Comparison of ENCODE assay signal across 12 mouse cellular contexts in genomic region chr15:80071951-80072437, GRCm38 (mm10). TPM values are rescaled to one million over a fixed set of nuclear protein-coding genes. Genes with fewer than 3 reads are reported as not detected.
DNase-seq lines count a peak whose midpoint lies in the region; ATAC-seq lines count a peak whose summit lies in the region.
"Had no signal": no experiment of that assay in that cellular context is flagged by ENCODE, and none has a peak within 500 bp of the region (broad histone marks: within the 10 kb centered on the region; RNA-seq: fewer than 3 reads in every experiment).

No protein-coding gene starts in this region.

- H3K4me3 ChIP-seq in macrophage (ENCODE audit: inconsistent target), result peak overlapping the region; percentile 10; the same call in 1 of the 2 replicates
- H3K4me3 ChIP-seq: erythroblast, embryonic 14.5 days had no signal

- WGBS in macrophage (ENCODE audit: missing documents), result 0% methylated on average over 8 of the region's 9 CpGs

- H3K27ac ChIP-seq in macrophage, result peak overlapping the region; percentile 98

- peak; percentile 60 for ATAC-seq in granulocyte monocyte progenitor cell, adult 5-6 weeks (replicated peaks; ENCODE audit: poor library complexity, severe bottlenecking)
- ATAC-seq: CD4-positive, CD25-positive, alpha-beta regulatory T cell, adult 4 months had no signal

- peak; percentile 69 for DNase-seq in gastrocnemius, postnatal 25 days
- no peak for DNase-seq in gastrocnemius, postnatal 36 days
- DNase-seq in lung, postnatal 36 days, result peak; percentile 30
- no peak for DNase-seq in lung, postnatal 10 days
- DNase-seq in urinary bladder, postnatal 14 days (ENCODE audit: low spot score), result no peak
- no peak for DNase-seq in left cerebral cortex, adult 8-10 months (ENCODE audit: low spot score in 2 of 2)
- DNase-seq: cerebellum, adult 8-10 months; thymus, postnatal 14 days had no signal

- peaks cover 1% of the 10 kb centered on the region; the same call in 1 of the 2 replicates for H3K36me3 ChIP-seq in macrophage (ENCODE audit: inconsistent target)

- intact Hi-C loops in gastrocnemius, postnatal 36 days (cut with DNase I), result no loop called here

- H3K79me2 ChIP-seq in macrophage (ENCODE audit: inconsistent target), result no peaks in the 10 kb centered on the region

RNA-seq across cellular contexts. Expression of gene Syngr1, which starts 19.1 kb away (rescaled TPM):
- 10 to 100 TPM; 34.6 to 37.7 TPM for total RNA-seq in gastrocnemius, postnatal 25 days (2021)
- 10 to 100 TPM; 36.2 to 42.2 TPM for total RNA-seq in gastrocnemius, postnatal 36 days (2021)
- 1.5 and 1.6 TPM in 2 replicates for total RNA-seq in granulocyte monocyte progenitor cell, adult 5-6 weeks (2014; fragmentation: Nextera tagmentation)
- 1.6 and 4.0 TPM in 2 replicates for total RNA-seq in granulocyte monocyte progenitor cell, adult 5-6 weeks (2017)
- total RNA-seq in macrophage (2018; cell fraction: chromatin; rRNA removed), result 100 to 1,000 TPM in 11 of 26 experiments, 10 to 100 TPM in 14, 1 to 10 TPM in 1; 8.5 to 192 (median 76.8) TPM
- 100 to 1,000 TPM; 185 to 377 (median 258) TPM for total RNA-seq in macrophage (2018; cell fraction: cytosol; rRNA removed)
- total RNA-seq in macrophage (2018; cell fraction: nucleus; rRNA removed), result 100 to 1,000 TPM in 19 of 26 experiments, 10 to 100 TPM in 7; 29.5 to 228 (median 114) TPM
- polyA plus RNA-seq in macrophage (2018), result 139 to 428 TPM (median 314 TPM) in 3 replicates
- total RNA-seq in left cerebral cortex, adult 8-10 months (2022), result 100 to 1,000 TPM; 430 to 460 (median 440) TPM

RNA-seq across cellular contexts. Expression of gene Rpl3, which starts 19.7 kb away (rescaled TPM):
- 10 to 100 TPM; 48.4 to 80.1 TPM for total RNA-seq in gastrocnemius, postnatal 25 days (2021)
- 10 to 100 TPM; 43.5 to 51.8 TPM for total RNA-seq in gastrocnemius, postnatal 36 days (2021)
- total RNA-seq in granulocyte monocyte progenitor cell, adult 5-6 weeks (2014; fragmentation: Nextera tagmentation), result 2,307 and 2,508 TPM in 2 replicates
- total RNA-seq in granulocyte monocyte progenitor cell, adult 5-6 weeks (2017), result 3,100 and 3,113 TPM in 2 replicates
- total RNA-seq in macrophage (2018; cell fraction: chromatin; rRNA removed), result 100 to 1,000 TPM in 24 of 26 experiments, 10 to 100 TPM in 2; 70.8 to 495 (median 240) TPM
- total RNA-seq in macrophage (2018; cell fraction: cytosol; rRNA removed), result 100 to 1,000 TPM; 413 to 862 (median 571) TPM
- total RNA-seq in macrophage (2018; cell fraction: nucleus; rRNA removed), result 100 to 1,000 TPM; 139 to 883 (median 221) TPM
- 633 to 940 TPM (median 770 TPM) in 3 replicates for polyA plus RNA-seq in macrophage (2018)
- total RNA-seq in left cerebral cortex, adult 8-10 months (2022), result 100 to 1,000 TPM; 506 to 560 (median 527) TPM

RNA-seq across cellular contexts. Expression of gene Pdgfb, which starts 57.2 kb away (rescaled TPM):
- total RNA-seq in gastrocnemius, postnatal 25 days (2021), result 10 to 100 TPM; 13.9 to 16.7 TPM
- total RNA-seq in gastrocnemius, postnatal 36 days (2021), result 10 to 100 TPM; 16.5 to 17.9 TPM
- 0.30 TPM in 1 of 2 replicates, not detected in the other for total RNA-seq in granulocyte monocyte progenitor cell, adult 5-6 weeks (2014; fragmentation: Nextera tagmentation)
- 0.13 and 0.26 TPM in 2 replicates for total RNA-seq in granulocyte monocyte progenitor cell, adult 5-6 weeks (2017)
- total RNA-seq in macrophage (2018; cell fraction: chromatin; rRNA removed), result 10 to 100 TPM in 12 of 26 experiments, 1 to 10 TPM in 14; 2.3 to 61.6 (median 9.1) TPM
- 10 to 100 TPM in 12 of 26 experiments, 1 to 10 TPM in 14; 2.9 to 35.1 (median 6.4) TPM for total RNA-seq in macrophage (2018; cell fraction: cytosol; rRNA removed)
- 10 to 100 TPM in 15 of 26 experiments, 1 to 10 TPM in 11; 5.4 to 78.2 (median 13.6) TPM for total RNA-seq in macrophage (2018; cell fraction: nucleus; rRNA removed)
- 10.0 to 24.1 TPM (median 11.9 TPM) in 3 replicates for polyA plus RNA-seq in macrophage (2018)
- total RNA-seq in left cerebral cortex, adult 8-10 months (2022), result 10 to 100 TPM; 26.4 to 31.9 (median 28.1) TPM

Comparison
In these comparisons a context has a peak if more than half of its experiments do, and no peak if none do; other contexts are left out.
1. DNase-seq: peak in gastrocnemius, postnatal 25 days (single experiment) and lung, postnatal 36 days (single experiment); none in gastrocnemius, postnatal 36 days (0 of 2), lung, postnatal 10 days (single experiment), urinary bladder, postnatal 14 days (single experiment) and left cerebral cortex, adult 8-10 months (0 of 2).
2. RNA of gene Syngr1, which starts 19.1 kb away (total RNA-seq): 430 to 460 TPM in left cerebral cortex, adult 8-10 months; 36.2 to 42.2 TPM in gastrocnemius, postnatal 36 days, 34.6 to 37.7 TPM in gastrocnemius, postnatal 25 days and 1.5 to 4.0 TPM in granulocyte monocyte progenitor cell, adult 5-6 weeks; every median in the first group is over 4 times any median in the second.
3. RNA of gene Rpl3, which starts 19.7 kb away (total RNA-seq): 2,307 to 3,113 TPM in granulocyte monocyte progenitor cell, adult 5-6 weeks and 506 to 560 TPM in left cerebral cortex, adult 8-10 months; 48.4 to 80.1 TPM in gastrocnemius, postnatal 25 days and 43.5 to 51.8 TPM in gastrocnemius, postnatal 36 days; every median in the first group is over 4 times any median in the second.
4. RNA of gene Pdgfb, which starts 57.2 kb away (total RNA-seq): 26.4 to 31.9 TPM in left cerebral cortex, adult 8-10 months, 16.5 to 17.9 TPM in gastrocnemius, postnatal 36 days and 13.9 to 16.7 TPM in gastrocnemius, postnatal 25 days; 0.13 to 0.30 TPM in granulocyte monocyte progenitor cell, adult 5-6 weeks; every median in the first group is over 10 times any median in the second.